Mouse (Mus musculus): ENCODE data around the gene Gm7945. TPM values are rescaled to one million over a fixed set of nuclear protein-coding genes. Genes with fewer than 3 reads are reported as not detected.
"Not testable (repeated sequence)": the region's sequence is repeated elsewhere in the genome, so short reads cannot be mapped to it uniquely, and the experiment has no call there.

Gene Gm7945
- total RNA-seq (2021): not detected

GRCm38 (mm10) chr14:41386279-41386678 lies at the start of gene Gm7945:
Gene Gm7945 (minus strand): TSS chr14:41386379.
- intact Hi-C loops (cut with DNase I); DNase-seq (ENCODE audit: low spot score in 2 of 2): not testable (repeated sequence)

GRCm38 (mm10) chr14:41425393-41426075 lies 39.4 kb upstream of the Gm7945 start:
- intact Hi-C loops (cut with DNase I): not testable (repeated sequence)
- DNase-seq (ENCODE audit: low spot score in 2 of 2): peak in 1 of 2 experiments; percentile 18

- DNase-seq (ENCODE audit: low spot score in 2 of 2); intact Hi-C loops (cut with DNase I): not testable (repeated sequence)
Measured at GRCm38 (mm10) chr14:41424694-41425093, 38.5 kb upstream of the Gm7945 start.

GRCm38 (mm10) chr14:41408181-41408580 lies 22.0 kb upstream of the Gm7945 start, which contains the start of gene Gm6482:
Gene Gm6482 (minus strand): TSS chr14:41408281.
- DNase-seq (ENCODE audit: low spot score in 2 of 2); intact Hi-C loops (cut with DNase I): not testable (repeated sequence)

- intact Hi-C loops (cut with DNase I): not testable (repeated sequence)
Measured at GRCm38 (mm10) chr14:41348309-41348708, 37.9 kb downstream of the Gm7945 start, which contains the start of gene Gm5798. Gene Gm5798 (plus strand): TSS chr14:41348609.

More at GRCm38 (mm10) chr14:41348309-41348708, 37.9 kb downstream of the Gm7945 start, which contains the start of gene Gm5798:
- DNase-seq (ENCODE audit: low spot score in 2 of 2): not testable (repeated sequence)

Other genes starting within 250 kb of the Gm7945 start
- gene Mbl1, start 234.9 kb downstream of the Gm7945 start, total RNA-seq (2021): not detected
- gene Sftpd, start 201.2 kb downstream of the Gm7945 start, total RNA-seq (2021): not detected
- under 1 TPM; 0.39 to 0.61 TPM for gene Gm2832, start 107.6 kb downstream of the Gm7945 start, total RNA-seq (2021)
- not detected for gene Gm5798, start 37.8 kb downstream of the Gm7945 start, total RNA-seq (2021)
- not detected for gene Gm6482, start 21.9 kb upstream of the Gm7945 start, total RNA-seq (2021)
- not detected for gene Gm7954, start 67.1 kb upstream of the Gm7945 start, total RNA-seq (2021)
- not detected for gene Gm3486, start 103.1 kb upstream of the Gm7945 start, total RNA-seq (2021)
- gene Gm7970, start 169.2 kb upstream of the Gm7945 start, total RNA-seq (2021): not detected
- gene 1700049E17Rik2, start 186.8 kb upstream of the Gm7945 start, total RNA-seq (2021): not detected
- not detected for gene Gm3072, start 238.2 kb upstream of the Gm7945 start, total RNA-seq (2021)